Mouse (Mus musculus): Measurements from ENCODE around the gene Phb2. TPM values are rescaled to one million over a fixed set of nuclear protein-coding genes. Genes with fewer than 3 reads are reported as not detected.
A peak's percentile ranks its signal among the peaks of the same experiment; 100 is the strongest.

Gene Phb2
- polyA plus RNA-seq, 1 experiment = 94.1 TPM

GRCm38 (mm10) chr6:124737040-124737439 is 24.9 kb downstream of the Phb2 start:
- TF ChIP-seq CTCF (IDR thresholded peaks at IDR 0.05; ENCODE audit: low read depth, low read length) = no peak
- no peak for TF ChIP-seq POLR2A (IDR thresholded peaks at IDR 0.05; ENCODE audit: borderline replicate concordance, low read depth, low read length)
- H3K4me1 ChIP-seq (ENCODE audit: control insufficient read depth, insufficient read depth, low read length) = peaks cover 45% of the 10 kb centered on the region
- no peak overlapping the region for H3K4me3 ChIP-seq (ENCODE audit: insufficient read depth, low read length)
- H3K27ac ChIP-seq (ENCODE audit: insufficient read depth, low read depth, low read length) = no peak overlapping the region

GRCm38 (mm10) chr6:124738511-124739023 is 26.4 kb downstream of the Phb2 start, which contains the start of gene Ptpn6:
Ptpn6 (minus strand) TSS chr6:124738714.
- no peak for TF ChIP-seq CTCF (IDR thresholded peaks at IDR 0.05; ENCODE audit: low read depth, low read length)
- TF ChIP-seq POLR2A (IDR thresholded peaks at IDR 0.05; ENCODE audit: borderline replicate concordance, low read depth, low read length) = no peak
- 0 out of 2 replicates have a peak within 1 kb of the TSS, but pooled peaks have one; percentile 25 for H3K4me3 ChIP-seq (ENCODE audit: insufficient read depth, low read length)
- H3K27ac ChIP-seq (ENCODE audit: insufficient read depth, low read depth, low read length) = peak within 1 kb of the TSS; percentile 61
- H3K4me1 ChIP-seq (ENCODE audit: control insufficient read depth, insufficient read depth, low read length) = peaks cover 41% of the 10 kb centered on the region

GRCm38 (mm10) chr6:124739231-124739796 is 27.2 kb downstream of the Phb2 start:
- TF ChIP-seq CTCF (IDR thresholded peaks at IDR 0.05; ENCODE audit: low read depth, low read length) (no peak), POLR2A (IDR thresholded peaks at IDR 0.05; ENCODE audit: borderline replicate concordance, low read depth, low read length) (no peak)
- Histone ChIP-seq H3K4me3 (ENCODE audit: insufficient read depth, low read length) (peak overlapping the region; percentile 36; the same call in 1 of the 2 replicates), H3K27ac (ENCODE audit: insufficient read depth, low read depth, low read length) (peak overlapping the region; percentile 61), H3K4me1 (ENCODE audit: control insufficient read depth, insufficient read depth, low read length) (peaks cover 33% of the 10 kb centered on the region)

GRCm38 (mm10) chr6:124740211-124740887 is 28.2 kb downstream of the Phb2 start:
- Histone ChIP-seq H3K27ac (ENCODE audit: insufficient read depth, low read depth, low read length) (peak overlapping the region; percentile 98), H3K4me3 (ENCODE audit: insufficient read depth, low read length) (peak overlapping the region; percentile 64), H3K4me1 (ENCODE audit: control insufficient read depth, insufficient read depth, low read length) (peaks cover 31% of the 10 kb centered on the region)
- TF ChIP-seq CTCF (IDR thresholded peaks at IDR 0.05; ENCODE audit: low read depth, low read length) (peak; percentile 57; the same call in 1 of the 2 replicates), POLR2A (IDR thresholded peaks at IDR 0.05; ENCODE audit: borderline replicate concordance, low read depth, low read length) (no peak)

- H3K27ac ChIP-seq (ENCODE audit: insufficient read depth, low read depth, low read length) = peak within 1 kb of the TSS; percentile 98
- peaks cover 31% of the 10 kb centered on the region for H3K4me1 ChIP-seq (ENCODE audit: control insufficient read depth, insufficient read depth, low read length)
- peak within 1 kb of the TSS; percentile 64 for H3K4me3 ChIP-seq (ENCODE audit: insufficient read depth, low read length)
- peak; percentile 96 for TF ChIP-seq POLR2A (IDR thresholded peaks at IDR 0.05; ENCODE audit: borderline replicate concordance, low read depth, low read length)
- TF ChIP-seq CTCF (IDR thresholded peaks at IDR 0.05; ENCODE audit: low read depth, low read length) = no peak
These were observed 29.0 kb downstream of the Phb2 start, which contains the start of gene Grcc10 for GRCm38 (mm10) chr6:124740888-124741761. Grcc10 (minus strand) TSS chr6:124741374.

GRCm38 (mm10) chr6:124741842-124742241 is 29.7 kb downstream of the Phb2 start:
- H3K27ac ChIP-seq (ENCODE audit: insufficient read depth, low read depth, low read length) = peak overlapping the region; percentile 98
- peak overlapping the region; percentile 51 for H3K4me3 ChIP-seq (ENCODE audit: insufficient read depth, low read length)
- TF ChIP-seq POLR2A (IDR thresholded peaks at IDR 0.05; ENCODE audit: borderline replicate concordance, low read depth, low read length) = no peak
- TF ChIP-seq CTCF (IDR thresholded peaks at IDR 0.05; ENCODE audit: low read depth, low read length) = no peak
- H3K4me1 ChIP-seq (ENCODE audit: control insufficient read depth, insufficient read depth, low read length) = peaks cover 31% of the 10 kb centered on the region

GRCm38 (mm10) chr6:124742839-124743514 is 30.8 kb downstream of the Phb2 start:
- TF ChIP-seq POLR2A (IDR thresholded peaks at IDR 0.05; ENCODE audit: borderline replicate concordance, low read depth, low read length) (no peak), CTCF (IDR thresholded peaks at IDR 0.05; ENCODE audit: low read depth, low read length) (no peak)
- peaks cover 24% of the 10 kb centered on the region for H3K4me1 ChIP-seq (ENCODE audit: control insufficient read depth, insufficient read depth, low read length)

GRCm38 (mm10) chr6:124743647-124744046 is 31.5 kb downstream of the Phb2 start:
- no peak for TF ChIP-seq POLR2A (IDR thresholded peaks at IDR 0.05; ENCODE audit: borderline replicate concordance, low read depth, low read length)
- no peak for TF ChIP-seq CTCF (IDR thresholded peaks at IDR 0.05; ENCODE audit: low read depth, low read length)
- no peak overlapping the region for H3K4me3 ChIP-seq (ENCODE audit: insufficient read depth, low read length)
- no peak overlapping the region for H3K27ac ChIP-seq (ENCODE audit: insufficient read depth, low read depth, low read length)
- H3K4me1 ChIP-seq (ENCODE audit: control insufficient read depth, insufficient read depth, low read length) = peaks cover 21% of the 10 kb centered on the region

More at GRCm38 (mm10) chr6:124742839-124743514, 30.8 kb downstream of the Phb2 start:
- Histone ChIP-seq H3K4me3 (ENCODE audit: insufficient read depth, low read length) (no peak overlapping the region), H3K27ac (ENCODE audit: insufficient read depth, low read depth, low read length) (no peak overlapping the region)
